Mouse (Mus musculus) stomach, postnatal 0 days (tissue): ENCODE measurements at regions not wholly inside any gene's neighbourhood (a gene's known extent, or its start where the extent isn't known, plus 50 kb on each side); places are given as distances from the start of the nearest gene placed in this dataset.

Experiments used
- CTCF ChIP-seq: IDR thresholded peaks from 2 replicates; pipeline ENCODE4 v1.5.1; 2016; ENCODE audit warnings: antibody characterized with exemption, low read depth, mild to moderate bottlenecking, moderate library complexity
- EP300 ChIP-seq: optimal IDR thresholded peaks from 2 replicates; pipeline ENCODE3; 2016; ENCODE audit warnings: antibody characterized with exemption

DNA sequence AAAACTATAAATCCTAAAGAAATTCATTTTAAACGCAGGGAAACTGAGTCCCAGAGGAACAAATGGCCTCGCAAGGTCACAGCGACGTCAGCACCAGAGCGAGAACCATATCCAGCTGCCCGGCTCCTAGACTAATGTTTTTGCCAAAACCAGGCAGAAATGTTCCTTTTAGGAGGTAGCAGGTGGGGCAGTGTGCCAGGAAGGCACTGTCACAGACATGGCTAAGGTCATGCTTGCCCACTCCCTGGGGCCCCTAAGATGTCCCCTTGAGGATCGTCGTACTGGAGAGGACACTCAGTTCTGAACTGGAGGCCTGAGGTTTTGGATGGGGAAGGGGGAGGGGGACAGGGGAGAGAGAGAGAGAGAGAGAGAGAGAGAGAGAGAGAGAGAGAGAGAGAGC, 69.7 kb upstream of the 1600014C23Rik start:
- TF ChIP-seq EP300 (no peak), CTCF (no peak)
